Mouse (Mus musculus) monocyte, adult 2 months (primary cell): Measurements from ENCODE around the gene Ube2k.

Experiments used
- DNase-seq, 2 experiments: peaks; one replicate each; pipeline ENCODE4 v3.0.0; 2022; ENCODE audit warnings: low spot score in 2 of 2, low read depth in 1 of 2

Gene Ube2k

DNA sequence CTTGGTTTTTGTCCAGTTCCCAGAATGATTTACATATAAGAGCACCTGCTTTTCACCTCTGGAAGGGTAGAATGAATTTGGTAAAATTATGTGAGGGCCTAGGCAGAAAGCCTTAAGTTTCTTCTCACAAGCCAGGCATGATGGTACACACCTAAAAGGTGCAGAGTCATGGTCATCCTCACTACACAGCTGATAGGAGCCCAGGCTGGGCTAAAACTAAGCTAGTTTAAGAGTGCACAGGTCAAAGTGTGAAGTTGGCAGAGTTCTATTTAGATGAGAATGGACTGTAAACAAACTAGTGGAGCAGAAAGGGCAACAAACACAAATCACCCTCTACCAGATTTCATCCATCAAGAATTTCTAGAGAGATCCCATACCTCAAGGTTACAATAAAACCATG lies 87.3 kb downstream of the Ube2k start:
- DNase-seq = no peak

DNA sequence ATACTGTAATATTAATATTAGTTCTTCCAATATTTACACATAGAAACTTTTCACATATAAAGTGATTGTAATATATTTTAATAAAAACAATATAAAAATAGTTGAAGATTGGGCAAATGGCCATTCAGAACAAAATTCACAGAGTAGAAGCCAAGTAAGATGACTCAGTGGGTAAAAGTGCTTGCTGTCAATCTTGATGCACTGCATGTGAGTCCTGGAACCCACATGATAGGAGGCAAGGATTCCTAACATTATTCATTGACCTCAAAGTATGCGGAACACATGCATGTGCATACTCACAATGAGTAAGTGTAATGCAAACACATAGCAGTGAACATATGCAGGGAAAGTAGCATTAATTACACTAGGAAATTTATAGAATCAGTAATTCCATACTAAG lies 101.9 kb downstream of the Ube2k start:
- DNase-seq = no peak
